Mouse (Mus musculus) small intestine, adult 2 months (tissue): ENCODE data around the gene Bcl2l15.

ENCODE experiments used
- CTCF ChIP-seq: fragments of 200-500 bp; IDR thresholded peaks from 2 replicates; pipeline ENCODE4 v1.5.1; 2012; ENCODE audit warnings: low read depth, mild to moderate bottlenecking, control low read depth, inconsistent platforms, low read length, moderate library complexity, mixed read lengths; ENCODE audit not compliant: insufficient replicate concordance, insufficient read length; ENCODE audit errors: extremely low read depth
- POLR2A ChIP-seq: fragments of 200-500 bp; IDR thresholded peaks from 2 replicates; pipeline ENCODE4 v1.6.1; 2012; ENCODE audit warnings: low read depth, mild to moderate bottlenecking, control low read depth, inconsistent platforms, low read length, moderate library complexity

GRCm38 (mm10) chr3:103835951-103836310 is 3.5 kb downstream of the Bcl2l15 start:
- no peak for TF ChIP-seq CTCF
- no peak for TF ChIP-seq POLR2A
